Mouse (Mus musculus): ENCODE results near the gene Il27. TPM values are rescaled to one million over a fixed set of nuclear protein-coding genes. Genes with fewer than 3 reads are reported as not detected.

Gene Il27
- 10 to 100 TPM; 10.8 to 13.3 TPM for total RNA-seq (2023)

DNA sequence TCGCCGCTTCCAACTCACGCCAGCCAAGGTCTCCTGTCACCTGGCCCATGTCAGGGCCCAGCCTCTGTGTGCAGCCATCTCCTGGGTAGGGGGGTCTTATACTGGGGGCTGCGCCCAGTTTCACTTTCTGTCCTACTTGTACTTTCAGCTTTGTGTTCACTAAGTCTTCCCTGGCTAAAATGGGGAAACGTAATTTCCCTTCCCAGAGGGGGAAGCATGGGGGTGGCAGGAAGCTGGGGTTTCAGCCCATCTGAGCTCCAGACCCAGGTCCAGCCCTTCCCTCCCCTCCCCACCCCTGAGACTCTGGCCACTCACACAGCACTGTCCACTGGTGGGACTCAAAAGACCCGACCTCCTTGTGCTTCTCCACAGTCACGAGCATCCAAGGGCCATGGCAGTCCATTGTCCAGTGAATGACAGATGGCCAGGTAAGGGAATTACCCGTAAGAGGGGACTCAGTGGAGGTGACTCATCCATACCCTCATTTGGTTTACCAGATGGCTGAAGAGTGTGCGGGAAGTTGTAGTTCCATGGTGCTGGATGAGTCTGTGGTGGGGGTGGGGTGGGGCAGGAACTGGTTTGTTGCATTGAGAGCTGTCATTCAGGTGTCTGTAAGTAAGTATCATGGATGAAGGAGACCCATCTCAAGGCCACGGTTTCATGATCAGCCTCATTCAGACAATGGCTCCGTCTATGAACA, at the start of gene Il27:
TSS of gene Il27 (minus strand) at position 80 of the 700 bp plus-strand sequence.

DNA sequence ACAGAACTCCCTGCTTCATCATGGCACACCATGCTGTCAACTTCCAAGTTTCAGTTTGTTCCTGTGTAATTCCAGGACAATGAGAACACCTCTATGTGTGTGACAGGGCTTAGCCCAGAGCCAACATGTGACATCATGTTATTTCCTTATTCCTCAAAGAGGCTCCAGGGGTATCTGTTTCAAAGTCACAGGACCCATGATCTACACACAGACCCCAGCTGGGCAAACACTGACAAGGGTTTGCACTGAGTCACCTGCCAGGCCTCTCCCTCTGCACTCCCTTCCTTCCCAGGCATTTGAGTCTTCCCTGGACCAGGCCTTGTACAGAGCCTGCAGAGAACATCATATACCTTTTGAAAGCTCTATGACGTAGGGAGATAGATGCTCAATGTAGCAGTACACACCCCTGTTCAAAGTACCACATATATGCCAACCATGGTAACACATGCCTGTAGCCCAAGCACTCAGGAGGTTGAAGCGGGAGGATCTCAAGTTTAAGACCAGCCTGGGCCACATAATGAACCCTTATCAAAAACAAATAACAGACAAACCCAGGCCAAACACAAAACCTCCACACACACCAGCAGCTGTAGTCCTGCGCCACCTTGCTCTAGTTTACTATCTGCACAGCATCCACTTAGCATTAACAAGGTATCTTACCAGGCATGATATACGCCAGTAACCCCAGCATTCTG, 36.2 kb upstream of the Il27 start, which contains the start of gene Nupr1:
TSS of gene Nupr1 (minus strand) at position 38 of the 695 bp plus-strand sequence.

DNA sequence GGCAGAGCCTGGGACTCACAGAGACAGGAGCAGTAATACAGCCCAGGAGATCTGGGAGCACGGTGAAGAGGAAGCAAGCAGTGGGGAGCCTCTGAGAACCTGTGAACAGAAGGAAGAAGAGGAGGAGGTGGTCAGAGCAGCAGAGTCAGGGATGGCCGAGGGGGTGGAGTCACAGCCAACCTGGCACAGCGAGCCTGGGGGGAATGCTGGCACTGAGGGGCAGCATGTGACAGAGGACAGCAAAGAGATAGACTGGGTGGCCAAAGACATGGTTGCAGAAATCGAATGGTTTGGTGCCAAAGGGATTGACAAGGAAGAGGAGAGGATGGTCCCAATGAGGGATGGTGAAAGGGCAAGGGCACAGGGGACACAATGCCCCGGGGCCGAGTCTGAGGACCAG, 9.0 kb downstream of the Il27 start, which contains the start of gene Cln3:
TSS of gene Cln3 (minus strand) at position 101 of the 400 bp plus-strand sequence.

DNA sequence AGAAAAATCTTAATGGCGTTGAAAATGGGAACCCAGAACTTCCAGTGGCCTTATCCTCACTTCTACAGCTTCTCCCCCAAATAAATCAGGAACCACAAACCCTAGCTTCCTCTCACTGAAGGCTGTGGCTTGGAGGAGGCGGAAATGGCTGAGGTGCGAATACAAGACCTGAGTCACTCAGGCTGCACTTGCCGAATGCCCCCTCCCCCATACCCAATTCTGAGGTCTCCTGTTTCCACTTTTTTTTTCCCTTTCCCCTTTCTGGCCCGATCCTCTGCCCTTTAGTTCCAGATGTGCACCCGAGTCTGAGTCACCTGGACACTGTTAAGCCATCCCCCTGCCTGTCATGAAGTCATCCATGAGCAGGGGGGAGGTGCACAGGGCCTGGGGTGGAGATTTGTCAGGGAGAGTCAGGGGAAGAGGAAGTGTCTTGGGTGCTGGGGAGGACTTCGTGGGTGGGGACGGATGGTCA, 10.2 kb downstream of the Il27 start, which contains the start of gene Apobr:
TSS of gene Apobr (plus strand) at position 437 of the 472 bp plus-strand sequence.

DNA sequence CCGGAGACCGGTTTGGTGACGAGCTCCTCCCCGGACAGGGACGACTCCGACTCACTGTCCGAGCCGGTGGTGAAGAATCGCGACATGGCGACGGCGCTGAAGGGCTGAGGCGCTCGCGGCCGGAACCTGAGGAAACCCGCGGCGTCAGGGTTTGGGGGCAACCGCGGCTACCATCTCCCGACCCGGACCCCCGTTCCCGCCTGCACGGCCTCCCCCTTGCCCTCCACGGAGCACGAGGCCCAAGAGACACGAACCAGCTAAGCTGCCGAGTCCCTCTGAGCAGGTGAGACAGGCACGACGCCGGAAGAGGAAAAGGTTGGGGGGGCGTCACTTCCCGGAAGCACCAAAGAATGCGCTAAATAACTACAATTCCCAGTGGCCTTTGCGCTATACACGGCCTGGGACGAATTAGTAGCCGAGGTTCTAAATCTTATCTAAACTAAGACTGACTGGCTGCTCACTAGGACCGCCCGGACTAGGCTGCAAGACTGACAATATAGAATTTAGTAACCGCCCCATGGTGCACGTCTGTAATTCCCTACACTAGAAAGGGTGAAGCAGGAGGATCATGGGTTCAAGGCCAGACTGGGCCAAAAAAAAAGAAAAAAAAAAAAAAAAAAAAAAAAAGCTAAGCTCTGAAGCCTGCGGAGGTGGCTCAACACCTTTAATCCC, 28.5 kb downstream of the Il27 start, which contains the start of gene Eif3c:
TSS of gene Eif3c (minus strand) at position 318 of the 672 bp plus-strand sequence.

Other genes with a start within 250 kb of the Il27 start
- gene Lat, start 225.4 kb downstream of the Il27 start, total RNA-seq (2023) = 1 to 10 TPM; 2.2 to 3.6 TPM
- gene Spns1, start 217.5 kb downstream of the Il27 start, total RNA-seq (2023) = 10 to 100 TPM; 49.8 to 66.4 TPM
- gene Nfatc2ip, start 198.2 kb downstream of the Il27 start, total RNA-seq (2023) = 10 to 100 TPM; 10.2 to 11.0 TPM
- 1 to 10 TPM in 1 of 2 experiments, under 1 TPM in 1; 0.97 to 4.1 TPM for gene Cd19, start 180.1 kb downstream of the Il27 start, total RNA-seq (2023)
- gene Rabep2, start 166.2 kb downstream of the Il27 start, total RNA-seq (2023) = 10 to 100 TPM; 24.3 to 33.5 TPM
- 1 to 10 TPM; 1.9 to 3.2 TPM for gene Atp2a1, start 131.8 kb downstream of the Il27 start, total RNA-seq (2023)
- gene Sh2b1, start 119.5 kb downstream of the Il27 start, total RNA-seq (2023) = 10 to 100 TPM; 36.6 to 38.8 TPM
- gene Tufm, start 107.6 kb downstream of the Il27 start, total RNA-seq (2023) = 10 to 100 TPM; 34.1 to 35.5 TPM
- gene Atxn2l, start 91.5 kb downstream of the Il27 start, total RNA-seq (2023) = 100 to 1,000 TPM; 169 to 183 TPM
- gene Eif3c, start 28.5 kb downstream of the Il27 start, total RNA-seq (2023) = 100 to 1,000 TPM; 123 to 127 TPM
- 100 to 1,000 TPM; 108 to 125 TPM for gene Apobr, start 10.0 kb downstream of the Il27 start, total RNA-seq (2023)
- gene Cln3, start 9.1 kb downstream of the Il27 start, total RNA-seq (2023) = 100 to 1,000 TPM; 241 to 250 TPM
- gene Nupr1, start 35.9 kb upstream of the Il27 start, total RNA-seq (2023) = 10 to 100 TPM; 83.7 to 95.7 TPM
- gene Sgf29, start 54.4 kb upstream of the Il27 start, total RNA-seq (2023) = 10 to 100 TPM; 31.8 to 41.5 TPM
- gene Sult1a1, start 81.5 kb upstream of the Il27 start, total RNA-seq (2023) = 1 to 10 TPM; 5.7 to 6.0 TPM
- gene Bola2, start 100.5 kb upstream of the Il27 start, total RNA-seq (2023) = 100 to 1,000 TPM; 104 to 129 TPM
- gene Slx1b, start 100.8 kb upstream of the Il27 start, total RNA-seq (2023) = 10 to 100 TPM; 12.0 to 12.3 TPM
- 1,000 to 10,000 TPM; 1,489 to 1,521 TPM for gene Coro1a, start 112.8 kb upstream of the Il27 start, total RNA-seq (2023)
- gene Mapk3, start 164.7 kb upstream of the Il27 start, total RNA-seq (2023) = 100 to 1,000 TPM; 148 to 156 TPM
- gene Gdpd3, start 171.4 kb upstream of the Il27 start, total RNA-seq (2023) = 10 to 100 TPM; 22.0 to 22.2 TPM
- 100 to 1,000 TPM; 256 to 258 TPM for gene Ypel3, start 182.0 kb upstream of the Il27 start, total RNA-seq (2023)
- gene Tbx6, start 186.5 kb upstream of the Il27 start, total RNA-seq (2023) = 1 to 10 TPM; 6.9 to 8.2 TPM
- 100 to 1,000 TPM; 218 to 242 TPM for gene Ppp4c, start 197.6 kb upstream of the Il27 start, total RNA-seq (2023)
- gene Fam57b, start 202.7 kb upstream of the Il27 start, total RNA-seq (2023) = not detected
- not detected for gene 4930451I11Rik, start 236.7 kb upstream of the Il27 start, total RNA-seq (2023)